Mouse (Mus musculus) spleen, adult 2 months (tissue): Measurements from ENCODE around the gene Agbl1. TPM values are rescaled to one million over a fixed set of nuclear protein-coding genes. Genes with fewer than 3 reads are reported as not detected.
A peak's percentile ranks its signal among the peaks of the same experiment; 100 is the strongest.

Experiments used
- DNase-seq, 2 experiments: peaks; one replicate each; pipeline versions ENCODE4 v3.0.0 to v3.0.0-alpha.2; 2012 to 2021; ENCODE audit warnings: low spot score in 2 of 2, low read depth in 1 of 2
- H3K27ac ChIP-seq: fragments of 200-500 bp; 2 replicates; pipeline ENCODE4 v1.5.1; 2012; ENCODE audit warnings: low read length, inconsistent platforms; ENCODE audit not compliant: insufficient read depth
- H3K27me3 ChIP-seq: fragments of 200-500 bp; 2 replicates; pipeline ENCODE4 v1.6.1; 2012; ENCODE audit warnings: mild to moderate bottlenecking, moderate library complexity, low read length, inconsistent platforms; ENCODE audit not compliant: control insufficient read depth, insufficient read depth
- H3K36me3 ChIP-seq: fragments of 200-500 bp; 2 replicates; pipeline ENCODE4 v1.6.1; 2012; ENCODE audit warnings: mild to moderate bottlenecking, low read length, inconsistent platforms; ENCODE audit not compliant: control insufficient read depth, insufficient read depth
- H3K4me1 ChIP-seq: fragments of 200-500 bp; 2 replicates; pipeline ENCODE4 v1.6.1; 2011; ENCODE audit warnings: inconsistent platforms; ENCODE audit not compliant: control insufficient read depth, insufficient read depth, insufficient read length
- H3K4me3 ChIP-seq: fragments of 200-500 bp; 2 replicates; pipeline ENCODE4 v1.5.1; 2011; ENCODE audit warnings: mild to moderate bottlenecking, inconsistent platforms; ENCODE audit not compliant: insufficient read depth, insufficient read length; ENCODE audit errors: extremely low read depth
- CTCF ChIP-seq: fragments of 200-500 bp; IDR thresholded peaks from 2 replicates; pipeline ENCODE4 v1.5.1; 2011; ENCODE audit warnings: mild to moderate bottlenecking, inconsistent platforms; ENCODE audit not compliant: insufficient read depth, insufficient read length, insufficient replicate concordance; ENCODE audit errors: extremely low read depth
- POLR2A ChIP-seq: fragments of 200-500 bp; IDR thresholded peaks from 2 replicates; pipeline ENCODE4 v1.6.1; 2011; ENCODE audit warnings: low read depth, low read length, inconsistent platforms
- WGBS: fragments of 180-500 bp; shearing (Covaris S2); methylation state at CpG from one replicate; pipeline ENCODE4 v1.1.7; 2018; 5-methylcytosine and 5-hydroxymethylcytosine counted together
- polyA plus RNA-seq: library from polyadenylated mRNA; depleted of rRNA; stranded (reverse); fragments of >200 nt; gene quantifications from 2 replicates; pipeline ENCODE4 v1.2.3, GENCODE M21; 2012

Gene Agbl1
- polyA plus RNA-seq, 1 experiment: 0.08 TPM

DNA sequence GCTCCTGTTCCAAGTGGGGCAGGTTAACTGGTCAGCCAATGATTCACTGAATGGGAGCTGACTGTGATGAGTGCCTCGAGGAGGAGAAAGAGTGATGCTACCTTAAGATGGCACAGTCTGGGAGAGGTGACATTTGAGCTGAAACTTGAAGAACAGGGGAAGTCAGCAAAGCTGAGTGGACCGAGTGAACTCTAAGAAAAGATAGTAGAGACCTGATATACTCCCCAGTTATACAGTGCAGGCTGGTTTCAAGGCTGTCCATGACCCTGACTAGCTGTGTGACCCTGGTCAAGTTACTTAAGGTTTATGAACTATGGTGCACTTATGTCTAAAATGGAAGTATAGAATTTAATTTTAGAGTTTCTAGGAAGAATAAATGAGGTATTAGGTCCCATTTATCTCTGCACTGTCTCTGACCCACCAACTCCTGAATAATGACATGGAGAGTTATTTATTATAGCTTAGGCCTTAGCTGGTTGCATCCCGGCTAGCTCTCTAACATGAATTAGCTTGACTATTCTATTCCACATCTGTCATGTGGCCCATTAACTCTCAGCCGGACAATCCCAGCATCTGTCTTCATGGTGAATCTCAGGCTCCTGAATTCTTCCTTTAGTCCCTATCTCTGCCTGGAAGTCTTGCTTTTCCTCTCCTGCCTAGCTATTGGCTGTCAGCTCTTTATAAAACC, 92.3 kb downstream of the Agbl1 start:
- no peaks in the 10 kb centered on the region; the same call in 1 of the 2 replicates for H3K27me3 ChIP-seq
- DNase-seq: no peak
- 79% methylated on average over 4 of the region's 4 CpGs for WGBS
- no peaks in the 10 kb centered on the region for H3K4me1 ChIP-seq
- H3K27ac ChIP-seq: no peak overlapping the region
- no peaks in the 10 kb centered on the region for H3K36me3 ChIP-seq
- TF ChIP-seq CTCF (no peak), POLR2A (no peak)
- H3K4me3 ChIP-seq: no peak overlapping the region

DNA sequence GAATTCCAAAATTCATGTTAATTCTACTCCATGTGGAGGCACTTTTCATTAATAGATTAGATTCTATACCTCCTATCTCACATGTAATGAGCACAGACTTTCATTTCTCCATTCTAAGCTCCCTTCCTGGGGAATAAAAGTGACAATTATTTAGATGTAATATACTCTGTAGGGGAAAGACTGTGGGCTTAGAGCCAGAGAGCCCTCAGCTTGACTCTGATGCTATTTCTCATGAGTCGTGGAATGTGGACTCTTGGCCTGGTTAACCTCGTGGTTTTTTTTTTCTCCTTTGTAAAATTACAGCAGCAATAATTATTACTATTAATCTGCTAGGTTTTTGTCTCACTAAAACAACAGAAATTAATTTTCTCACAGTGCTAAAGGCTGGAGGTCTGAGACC, 96.4 kb downstream of the Agbl1 start:
- TF ChIP-seq CTCF (no peak), POLR2A (no peak)
- no peak overlapping the region for H3K4me3 ChIP-seq
- no peaks in the 10 kb centered on the region for H3K36me3 ChIP-seq
- 64% methylated on average over 2 of the region's 2 CpGs for WGBS
- no peak for DNase-seq
- no peaks in the 10 kb centered on the region for H3K4me1 ChIP-seq
- H3K27me3 ChIP-seq: no peaks in the 10 kb centered on the region
- H3K27ac ChIP-seq: no peak overlapping the region

DNA sequence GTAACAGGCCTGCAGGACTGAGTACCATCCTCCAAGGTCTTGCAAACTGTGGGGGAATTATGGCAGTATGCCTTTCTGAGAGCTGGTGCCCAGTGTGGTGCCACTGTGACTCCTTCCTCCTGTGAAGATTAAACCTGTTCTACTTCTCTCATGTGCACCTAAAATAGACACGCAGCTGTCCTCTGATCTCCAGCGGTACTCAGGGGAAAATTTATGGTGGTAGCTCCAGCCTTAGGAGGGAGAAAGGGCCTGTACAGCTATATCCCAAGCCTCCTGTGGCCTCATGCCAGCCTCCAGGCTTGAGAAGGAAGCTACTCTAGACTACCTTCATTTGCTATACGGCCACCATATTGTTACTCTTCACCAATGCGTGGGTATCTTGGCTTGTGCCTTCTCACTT, 109.6 kb downstream of the Agbl1 start:
- no peaks in the 10 kb centered on the region for H3K27me3 ChIP-seq
- H3K36me3 ChIP-seq: no peaks in the 10 kb centered on the region
- DNase-seq: no peak
- no peak overlapping the region for H3K4me3 ChIP-seq
- 85% methylated on average over 4 of the region's 4 CpGs for WGBS
- TF ChIP-seq CTCF (no peak), POLR2A (no peak)
- H3K4me1 ChIP-seq: no peaks in the 10 kb centered on the region
- H3K27ac ChIP-seq: no peak overlapping the region

DNA sequence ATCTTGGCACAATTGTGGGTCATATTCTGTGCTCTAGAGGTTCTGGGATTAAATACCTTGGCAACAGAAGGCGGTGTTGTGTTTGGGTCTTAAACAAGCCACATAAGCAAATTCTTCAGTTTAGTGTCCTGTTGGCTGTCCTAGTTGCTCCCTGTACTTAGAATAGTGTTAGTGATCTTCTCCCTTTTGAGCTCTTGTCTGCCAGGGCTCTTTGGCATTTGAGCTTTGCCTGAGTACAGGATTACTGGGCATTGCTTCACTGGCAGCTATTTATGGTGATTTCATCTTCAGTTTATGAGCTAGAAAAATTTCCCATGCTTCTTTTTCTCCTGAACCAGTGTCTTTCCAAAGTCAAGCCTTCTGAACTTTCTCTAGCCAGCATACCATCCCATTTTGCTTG, 111.9 kb downstream of the Agbl1 start:
- 87% methylated on average over 1 of the region's 1 CpGs for WGBS
- Histone ChIP-seq H3K36me3 (no peaks in the 10 kb centered on the region), H3K4me1 (no peaks in the 10 kb centered on the region), H3K27ac (no peak overlapping the region), H3K4me3 (no peak overlapping the region), H3K27me3 (no peaks in the 10 kb centered on the region)
- DNase-seq: no peak
- TF ChIP-seq CTCF (no peak), POLR2A (no peak)

DNA sequence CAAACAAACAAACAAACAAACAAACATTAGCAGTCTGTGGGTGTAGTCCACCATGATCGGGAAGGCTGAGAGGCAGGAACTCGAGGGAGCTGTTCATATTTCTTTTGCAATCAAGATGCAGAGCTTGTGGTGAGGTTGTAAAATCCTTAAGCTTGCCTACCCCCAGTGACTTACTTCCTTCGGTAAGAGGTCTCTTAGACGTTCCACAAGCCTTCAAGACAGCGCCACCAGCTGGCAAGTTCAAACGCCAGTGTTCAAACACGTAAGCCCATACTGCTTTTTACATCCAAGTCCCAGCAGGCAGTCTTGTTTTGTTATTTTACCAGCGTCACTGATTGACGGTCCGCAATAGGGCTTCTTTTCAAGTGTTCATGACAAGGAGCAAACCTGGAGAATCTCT, 123.8 kb downstream of the Agbl1 start:
- H3K36me3 ChIP-seq: no peaks in the 10 kb centered on the region
- H3K27me3 ChIP-seq: no peaks in the 10 kb centered on the region
- no peak for DNase-seq
- WGBS: 52% methylated on average over 10 of the region's 10 CpGs
- H3K4me3 ChIP-seq: no peak overlapping the region
- H3K4me1 ChIP-seq: no peaks in the 10 kb centered on the region
- no peak overlapping the region for H3K27ac ChIP-seq
- TF ChIP-seq CTCF (no peak), POLR2A (no peak)

DNA sequence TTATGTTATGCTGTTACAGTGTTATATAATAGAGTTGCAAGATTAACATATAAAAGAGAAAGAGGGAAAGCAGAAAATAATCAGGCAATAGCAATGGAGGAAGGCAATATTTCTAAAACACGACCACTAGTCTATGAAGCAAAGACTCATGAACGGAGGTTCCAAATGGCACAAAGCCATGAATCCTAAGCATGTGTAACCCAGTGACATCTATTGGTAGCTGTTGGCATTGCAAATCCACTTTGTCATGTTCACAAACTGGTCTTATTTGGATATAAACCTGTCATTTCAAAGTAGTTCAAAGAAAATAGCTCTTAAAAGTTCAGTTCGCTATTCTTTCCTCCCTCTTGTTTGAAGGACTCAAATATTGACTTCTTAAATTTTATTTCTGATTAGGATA, 124.8 kb downstream of the Agbl1 start:
- H3K4me3 ChIP-seq: no peak overlapping the region
- no peaks in the 10 kb centered on the region for H3K4me1 ChIP-seq
- 15% methylated on average over 3 of the region's 3 CpGs for WGBS
- H3K36me3 ChIP-seq: no peaks in the 10 kb centered on the region
- DNase-seq: peak in 1 of 2 experiments; percentile 6
- TF ChIP-seq CTCF: no peak
- TF ChIP-seq POLR2A: no peak
- H3K27ac ChIP-seq: no peak overlapping the region
- H3K27me3 ChIP-seq: no peaks in the 10 kb centered on the region

DNA sequence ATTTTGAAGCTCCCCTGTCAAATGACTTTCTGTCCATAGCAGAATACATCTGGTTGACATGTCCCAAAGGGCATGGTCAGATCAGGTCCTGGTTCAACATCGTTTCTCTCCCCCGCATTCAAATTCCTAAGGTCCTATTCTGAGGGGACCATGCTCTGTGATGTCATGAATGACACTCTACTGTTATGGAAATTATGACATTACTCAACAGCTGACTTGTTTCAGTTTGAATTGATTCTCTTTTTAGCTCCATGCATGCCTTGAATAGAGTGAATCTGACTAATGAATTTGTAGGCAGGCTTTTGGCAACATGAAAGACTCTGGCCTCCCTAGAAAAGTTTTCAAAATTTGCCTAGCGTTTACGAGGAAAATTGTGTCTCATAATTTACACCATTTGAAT, 141.6 kb downstream of the Agbl1 start:
- Histone ChIP-seq H3K4me1 (no peaks in the 10 kb centered on the region), H3K4me3 (no peak overlapping the region), H3K27me3 (no peaks in the 10 kb centered on the region), H3K36me3 (no peaks in the 10 kb centered on the region), H3K27ac (no peak overlapping the region)
- 86% methylated on average over 4 of the region's 4 CpGs for WGBS
- TF ChIP-seq POLR2A (no peak), CTCF (no peak)
- DNase-seq: no peak
